Mouse (Mus musculus) midbrain, embryonic 13.5 days (tissue): ENCODE results near the gene Syngr3. TPM values are rescaled to one million over a fixed set of nuclear protein-coding genes. Genes with fewer than 3 reads are reported as not detected.
A peak's percentile ranks its signal among the peaks of the same experiment; 100 is the strongest.

Experiments used
- ATAC-seq: fragments of 200-750 bp; cut with Nextera tagmentation; 2 replicates; pipeline ENCODE4 v1.8.0; 2017; ENCODE audit warnings: mild to moderate bottlenecking, moderate TSS enrichment, moderate library complexity
- H3K27ac ChIP-seq: fragments of 300-500 bp; sonication (generic); 2 replicates; pipeline ENCODE4 v1.5.1; 2015; ENCODE audit warnings: inconsistent platforms, mild to moderate bottlenecking, moderate library complexity
- H3K27me3 ChIP-seq: fragments of 300-500 bp; sonication (generic); 2 replicates; pipeline ENCODE4 v1.6.1; 2015; ENCODE audit warnings: mild to moderate bottlenecking, inconsistent platforms
- H3K36me3 ChIP-seq: fragments of 300-500 bp; sonication (generic); 2 replicates; pipeline ENCODE4 v1.6.1; 2015; ENCODE audit warnings: mild to moderate bottlenecking, inconsistent platforms
- H3K4me1 ChIP-seq: fragments of 300-500 bp; sonication (generic); replicated peaks from 2 replicates; pipeline ENCODE4 v1.6.1; 2015; ENCODE audit warnings: inconsistent platforms
- H3K4me2 ChIP-seq: fragments of 300-500 bp; sonication (generic); replicated peaks from 2 replicates; pipeline ENCODE4 v1.6.1; 2015; ENCODE audit warnings: moderate library complexity, mild to moderate bottlenecking, inconsistent platforms
- H3K4me3 ChIP-seq: fragments of 300-500 bp; sonication (generic); replicated peaks from 2 replicates; pipeline ENCODE4 v1.5.1; 2015; ENCODE audit warnings: mild to moderate bottlenecking, inconsistent platforms
- H3K9ac ChIP-seq: fragments of 300-500 bp; sonication (generic); replicated peaks from 2 replicates; pipeline ENCODE4 v1.6.1; 2015; ENCODE audit warnings: mild to moderate bottlenecking, inconsistent platforms
- H3K9me3 ChIP-seq: fragments of 300-500 bp; sonication (generic); 2 replicates; pipeline ENCODE4 v1.6.1; 2016; ENCODE audit warnings: mild to moderate bottlenecking, inconsistent platforms
- WGBS: fragments of 180-500 bp; shearing (Covaris S2); methylation state at CpG from one replicate; pipeline ENCODE4 v1.1.7; 2015; 5-methylcytosine and 5-hydroxymethylcytosine counted together
- polyA plus RNA-seq: library from polyadenylated mRNA; unstranded; fragments of >200 nt; fragmentation: Nextera tagmentation; extraction: Ambion mirVana; gene quantifications from 2 replicates; pipeline ENCODE4 v1.2.1, GENCODE M21; 2015

Syngr3 gene
- polyA plus RNA-seq, 1 experiment from 2014 or later = 95.0 TPM

- H3K9ac ChIP-seq = peak within 1 kb of the TSS; percentile 92; the same call in 1 of the 2 replicates
Observed at GRCm38 (mm10) chr17:24717943-24718342, 28.2 kb upstream of the Syngr3 start, which contains the start of the genes Rnf151 and Rps2. Rnf151 (minus strand) TSS chr17:24718063. Rps2 (plus strand) TSS chr17:24718116.

GRCm38 (mm10) chr17:24716166-24716682 is 26.5 kb upstream of the Syngr3 start:
- no peak overlapping the region for H3K4me2 ChIP-seq
- H3K4me1 ChIP-seq = peaks cover 14% of the 10 kb centered on the region
- H3K4me3 ChIP-seq = no peak overlapping the region
- ATAC-seq = no peak
- peaks cover 22% of the 10 kb centered on the region for H3K36me3 ChIP-seq
- H3K9me3 ChIP-seq = no peaks in the 10 kb centered on the region
- no peak overlapping the region; the same call in 1 of the 2 replicates for H3K9ac ChIP-seq
- no peak overlapping the region for H3K27ac ChIP-seq
- no peaks in the 10 kb centered on the region for H3K27me3 ChIP-seq
- 93% methylated on average over 15 of the region's 15 CpGs for WGBS

More at GRCm38 (mm10) chr17:24717943-24718342, 28.2 kb upstream of the Syngr3 start, which contains the start of the genes Rnf151 and Rps2:
- H3K4me3 ChIP-seq = peak within 1 kb of the TSS; percentile 88
- ATAC-seq = no peak
- H3K4me1 ChIP-seq = peaks cover 31% of the 10 kb centered on the region
- H3K4me2 ChIP-seq = peak within 1 kb of the TSS; percentile 82
- H3K27me3 ChIP-seq = no peaks in the 10 kb centered on the region
- WGBS = 88% methylated on average over 4 of the region's 4 CpGs
- H3K36me3 ChIP-seq = peaks cover 37% of the 10 kb centered on the region
- no peaks in the 10 kb centered on the region for H3K9me3 ChIP-seq
- no peak within 1 kb of the TSS for H3K27ac ChIP-seq

GRCm38 (mm10) chr17:24715556-24715955 is 25.8 kb upstream of the Syngr3 start:
- Histone ChIP-seq H3K27ac (no peak overlapping the region), H3K36me3 (peaks cover 21% of the 10 kb centered on the region), H3K4me1 (peaks cover 9% of the 10 kb centered on the region), H3K9ac (no peak overlapping the region), H3K27me3 (no peaks in the 10 kb centered on the region), H3K9me3 (no peaks in the 10 kb centered on the region), H3K4me2 (no peak overlapping the region), H3K4me3 (no peak overlapping the region)
- no peak for ATAC-seq
- WGBS = 19% methylated on average over 6 of the region's 6 CpGs

GRCm38 (mm10) chr17:24708646-24709045 is 18.9 kb upstream of the Syngr3 start:
- H3K36me3 ChIP-seq = peaks cover 20% of the 10 kb centered on the region
- no peak overlapping the region for H3K9ac ChIP-seq
- no peak for ATAC-seq
- H3K27me3 ChIP-seq = no peaks in the 10 kb centered on the region
- peak overlapping the region; percentile 89; the same call in 1 of the 2 replicates for H3K4me2 ChIP-seq
- H3K4me1 ChIP-seq = peaks cover 19% of the 10 kb centered on the region
- 36% methylated on average over 2 of the region's 2 CpGs for WGBS
- no peaks in the 10 kb centered on the region for H3K9me3 ChIP-seq
- H3K4me3 ChIP-seq = no peak overlapping the region
- no peak overlapping the region for H3K27ac ChIP-seq

- peak overlapping the region; percentile 71 for H3K9ac ChIP-seq
- no peaks in the 10 kb centered on the region for H3K27me3 ChIP-seq
- no peaks in the 10 kb centered on the region for H3K9me3 ChIP-seq
- peak overlapping the region; percentile 64 for H3K4me3 ChIP-seq
- peaks cover 19% of the 10 kb centered on the region for H3K4me1 ChIP-seq
- peaks cover 24% of the 10 kb centered on the region for H3K36me3 ChIP-seq
- ATAC-seq = peak; percentile 72
- 6% methylated on average over 24 of the region's 24 CpGs for WGBS
- H3K4me2 ChIP-seq = peak overlapping the region; percentile 89
- H3K27ac ChIP-seq = peak overlapping the region; percentile 70
Observed at GRCm38 (mm10) chr17:24707801-24708425, 18.2 kb upstream of the Syngr3 start.

GRCm38 (mm10) chr17:24706982-24707800 is 17.4 kb upstream of the Syngr3 start, which contains the start of gene Tbl3:
Tbl3 (minus strand) TSS chr17:24707660.
- Histone ChIP-seq H3K4me3 (peak within 1 kb of the TSS; percentile 64), H3K27ac (peak within 1 kb of the TSS; percentile 70), H3K4me2 (peak within 1 kb of the TSS; percentile 89), H3K4me1 (peaks cover 19% of the 10 kb centered on the region), H3K36me3 (peaks cover 32% of the 10 kb centered on the region), H3K27me3 (no peaks in the 10 kb centered on the region), H3K9ac (peak within 1 kb of the TSS; percentile 71), H3K9me3 (no peaks in the 10 kb centered on the region)
- peak; percentile 92 for ATAC-seq
- WGBS = 4% methylated on average over 32 of the region's 32 CpGs

GRCm38 (mm10) chr17:24705821-24706220 is 16.1 kb upstream of the Syngr3 start:
- Histone ChIP-seq H3K27me3 (no peaks in the 10 kb centered on the region), H3K4me2 (no peak overlapping the region), H3K36me3 (peaks cover 45% of the 10 kb centered on the region), H3K4me1 (peaks cover 19% of the 10 kb centered on the region), H3K27ac (no peak overlapping the region), H3K9ac (no peak overlapping the region), H3K4me3 (no peak overlapping the region), H3K9me3 (no peaks in the 10 kb centered on the region)
- no peak for ATAC-seq
- 89% methylated on average over 3 of the region's 3 CpGs for WGBS

- Histone ChIP-seq H3K9ac (no peak overlapping the region), H3K4me2 (no peak overlapping the region), H3K4me1 (peaks cover 15% of the 10 kb centered on the region), H3K27me3 (no peaks in the 10 kb centered on the region; the same call in 1 of the 2 replicates), H3K27ac (no peak overlapping the region), H3K4me3 (no peak overlapping the region), H3K36me3 (peaks cover 61% of the 10 kb centered on the region), H3K9me3 (no peaks in the 10 kb centered on the region)
- no peak for ATAC-seq
- 92% methylated on average over 9 of the region's 9 CpGs for WGBS
Observed at GRCm38 (mm10) chr17:24701251-24701650, 11.5 kb upstream of the Syngr3 start.

- Histone ChIP-seq H3K9me3 (no peaks in the 10 kb centered on the region), H3K36me3 (peaks cover 49% of the 10 kb centered on the region), H3K27ac (no peak overlapping the region), H3K4me1 (peaks cover 20% of the 10 kb centered on the region), H3K27me3 (no peaks in the 10 kb centered on the region; the same call in 1 of the 2 replicates), H3K9ac (no peak overlapping the region), H3K4me2 (no peak overlapping the region), H3K4me3 (no peak overlapping the region)
- WGBS = 85% methylated on average over 2 of the region's 2 CpGs
- no peak for ATAC-seq
Observed at GRCm38 (mm10) chr17:24699473-24699872, 9.7 kb upstream of the Syngr3 start.

- ATAC-seq = no peak
- Histone ChIP-seq H3K4me1 (peaks cover 24% of the 10 kb centered on the region), H3K36me3 (peaks cover 42% of the 10 kb centered on the region), H3K27ac (no peak overlapping the region), H3K9me3 (no peaks in the 10 kb centered on the region), H3K4me3 (no peak overlapping the region), H3K9ac (0 out of 2 replicates have a peak overlapping the region, but pooled peaks have one; percentile 19), H3K27me3 (no peaks in the 10 kb centered on the region; the same call in 1 of the 2 replicates), H3K4me2 (no peak overlapping the region)
- 68% methylated on average over 9 of the region's 9 CpGs for WGBS
Observed at GRCm38 (mm10) chr17:24698715-24699114, 9.0 kb upstream of the Syngr3 start.

- peaks cover 42% of the 10 kb centered on the region for H3K36me3 ChIP-seq
- WGBS = 22% methylated on average over 5 of the region's 5 CpGs
- no peak overlapping the region for H3K27ac ChIP-seq
- H3K27me3 ChIP-seq = no peaks in the 10 kb centered on the region; the same call in 1 of the 2 replicates
- no peak for ATAC-seq
- peaks cover 24% of the 10 kb centered on the region for H3K4me1 ChIP-seq
- no peak overlapping the region for H3K4me3 ChIP-seq
- H3K9me3 ChIP-seq = no peaks in the 10 kb centered on the region
- no peak overlapping the region for H3K9ac ChIP-seq
- H3K4me2 ChIP-seq = no peak overlapping the region
Observed at GRCm38 (mm10) chr17:24697985-24698384, 8.2 kb upstream of the Syngr3 start.
